Mouse (Mus musculus): ENCODE results near the gene Rad54l2. TPM values are rescaled to one million over a fixed set of nuclear protein-coding genes. Genes with fewer than 3 reads are reported as not detected.

Gene Rad54l2
- polyA plus RNA-seq, 1 experiment from 2014 or later, result 7.8 TPM

GRCm38 (mm10) chr9:106733690-106734089 is 55.3 kb downstream of the Rad54l2 start:
- Histone ChIP-seq H3K36me3 (ENCODE audit: control insufficient read depth, insufficient read depth, low read length) (no peaks in the 10 kb centered on the region), H3K27me3 (ENCODE audit: control insufficient read depth, insufficient read depth, low read length) (no peaks in the 10 kb centered on the region), H3K27ac (ENCODE audit: low read depth, low read length) (no peak overlapping the region), H3K4me3 (ENCODE audit: low read depth, low read length) (no peak overlapping the region), H3K9me3 (ENCODE audit: control insufficient read depth, low read length) (no peaks in the 10 kb centered on the region), H3K4me1 (replicated peaks; ENCODE audit: control insufficient read depth, insufficient read depth, low read length) (no peaks in the 10 kb centered on the region), H3K9ac (ENCODE audit: low read length) (no peak overlapping the region), H3K4me2 (ENCODE audit: low read depth, low read length, severe bottlenecking) (no peak overlapping the region)
- no peak for ATAC-seq (replicated peaks; ENCODE audit: low FRiP score)
- DNase-seq (ENCODE audit: low spot score), result no peak
- 87% methylated on average over 2 of the region's 2 CpGs for WGBS

DNA sequence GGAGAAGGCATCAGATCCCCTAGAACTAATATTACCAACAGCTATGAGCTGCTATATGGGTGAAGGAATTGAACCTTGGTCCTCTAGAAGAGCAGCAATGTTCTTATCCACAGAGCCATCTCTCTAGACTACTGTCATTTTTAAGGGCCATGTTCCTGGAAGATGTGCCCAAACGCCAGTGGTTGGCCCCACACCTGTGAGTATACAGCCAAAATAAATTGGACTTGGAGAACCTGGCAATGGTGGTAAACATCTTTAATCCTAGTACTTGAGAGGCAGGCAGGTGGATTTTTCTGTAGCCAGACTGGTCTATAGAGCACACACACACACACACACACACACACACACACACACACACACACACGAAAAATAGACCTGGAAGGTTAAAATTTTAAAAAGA is 59.6 kb downstream of the Rad54l2 start:
- H3K27ac ChIP-seq (ENCODE audit: low read depth, low read length), result no peak overlapping the region
- H3K9ac ChIP-seq (ENCODE audit: low read length), result no peak overlapping the region
- DNase-seq (ENCODE audit: low spot score) (no peak), ATAC-seq (replicated peaks; ENCODE audit: low FRiP score) (no peak)
- H3K4me2 ChIP-seq (ENCODE audit: low read depth, low read length, severe bottlenecking), result no peak overlapping the region
- H3K4me1 ChIP-seq (replicated peaks; ENCODE audit: control insufficient read depth, insufficient read depth, low read length), result no peaks in the 10 kb centered on the region
- H3K4me3 ChIP-seq (ENCODE audit: low read depth, low read length), result no peak overlapping the region
- no peaks in the 10 kb centered on the region for H3K27me3 ChIP-seq (ENCODE audit: control insufficient read depth, insufficient read depth, low read length)
- WGBS, result 90% methylated on average over 2 of the region's 2 CpGs
- H3K9me3 ChIP-seq (ENCODE audit: control insufficient read depth, low read length), result no peaks in the 10 kb centered on the region
- H3K36me3 ChIP-seq (ENCODE audit: control insufficient read depth, insufficient read depth, low read length), result no peaks in the 10 kb centered on the region

DNA sequence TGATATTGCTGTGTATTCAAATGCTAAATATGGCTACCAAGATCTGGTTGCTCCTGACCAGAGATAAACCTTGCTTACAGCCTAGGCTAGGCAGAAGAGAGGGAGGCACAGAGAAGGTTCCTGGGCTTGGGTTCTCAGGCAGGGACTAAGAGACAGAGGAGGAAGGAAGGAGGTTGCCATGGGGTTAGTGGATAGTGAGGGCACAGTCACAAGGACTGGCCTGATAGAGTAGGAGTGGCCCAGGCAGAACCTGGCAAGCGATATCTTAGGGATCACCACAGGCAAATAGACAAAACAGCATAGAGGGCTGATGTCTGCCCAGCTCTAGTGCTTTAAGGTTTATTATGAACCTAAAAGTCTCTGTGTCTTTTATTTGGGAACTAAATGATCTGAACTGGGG is 62.1 kb downstream of the Rad54l2 start:
- Histone ChIP-seq H3K4me2 (ENCODE audit: low read depth, low read length, severe bottlenecking) (no peak overlapping the region), H3K27me3 (ENCODE audit: control insufficient read depth, insufficient read depth, low read length) (no peaks in the 10 kb centered on the region), H3K4me3 (ENCODE audit: low read depth, low read length) (no peak overlapping the region), H3K9me3 (ENCODE audit: control insufficient read depth, low read length) (no peaks in the 10 kb centered on the region), H3K4me1 (replicated peaks; ENCODE audit: control insufficient read depth, insufficient read depth, low read length) (no peaks in the 10 kb centered on the region), H3K36me3 (ENCODE audit: control insufficient read depth, insufficient read depth, low read length) (no peaks in the 10 kb centered on the region), H3K9ac (ENCODE audit: low read length) (no peak overlapping the region), H3K27ac (ENCODE audit: low read depth, low read length) (no peak overlapping the region)
- no peak for ATAC-seq (replicated peaks; ENCODE audit: low FRiP score)
- WGBS, result 100% methylated on average over 1 of the region's 1 CpGs
- DNase-seq (ENCODE audit: low spot score), result no peak

DNA sequence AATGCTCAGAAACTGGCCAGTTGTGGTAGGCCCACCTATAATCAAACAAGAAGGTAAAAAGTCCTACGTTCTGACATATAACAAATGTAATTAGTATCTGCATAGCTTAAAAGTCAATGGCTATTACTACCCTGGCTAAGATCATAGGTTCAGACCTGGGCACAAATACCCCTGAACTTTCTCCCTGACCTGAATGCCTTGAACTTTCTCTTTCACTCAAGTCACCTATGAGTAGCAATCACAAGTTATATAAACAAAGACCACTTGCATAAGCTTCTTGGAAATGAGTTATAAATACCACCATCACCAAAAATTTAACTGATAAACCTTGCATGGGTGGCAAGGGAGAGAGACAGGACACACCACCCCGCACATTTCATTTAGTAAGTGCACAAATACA is 63.6 kb downstream of the Rad54l2 start:
- H3K4me2 ChIP-seq (ENCODE audit: low read depth, low read length, severe bottlenecking), result no peak overlapping the region
- DNase-seq (ENCODE audit: low spot score) (no peak), ATAC-seq (replicated peaks; ENCODE audit: low FRiP score) (no peak)
- WGBS, result 95% methylated on average over 2 of the region's 2 CpGs
- H3K36me3 ChIP-seq (ENCODE audit: control insufficient read depth, insufficient read depth, low read length), result no peaks in the 10 kb centered on the region
- no peaks in the 10 kb centered on the region for H3K9me3 ChIP-seq (ENCODE audit: control insufficient read depth, low read length)
- H3K9ac ChIP-seq (ENCODE audit: low read length), result no peak overlapping the region
- no peaks in the 10 kb centered on the region for H3K4me1 ChIP-seq (replicated peaks; ENCODE audit: control insufficient read depth, insufficient read depth, low read length)
- no peaks in the 10 kb centered on the region for H3K27me3 ChIP-seq (ENCODE audit: control insufficient read depth, insufficient read depth, low read length)
- no peak overlapping the region for H3K27ac ChIP-seq (ENCODE audit: low read depth, low read length)
- no peak overlapping the region for H3K4me3 ChIP-seq (ENCODE audit: low read depth, low read length)

DNA sequence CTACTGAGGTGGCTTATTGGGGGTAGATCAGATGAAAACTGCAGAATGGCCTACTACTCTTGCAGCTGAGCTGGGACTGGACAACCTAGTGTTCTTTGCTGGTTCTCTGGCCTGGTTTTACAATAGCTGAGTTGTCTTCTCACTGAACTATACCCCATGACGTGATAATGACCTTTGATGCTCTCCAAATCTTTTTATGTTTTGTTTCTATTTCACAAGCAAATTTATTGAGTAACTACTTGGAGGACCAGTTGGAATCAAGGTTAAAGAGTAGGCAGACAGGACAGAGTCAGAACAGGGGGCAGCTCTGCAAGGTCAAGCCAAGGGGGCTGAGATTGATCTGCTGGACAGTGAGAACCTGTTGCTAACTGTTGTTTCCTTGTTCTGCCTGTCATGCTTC is 64.1 kb downstream of the Rad54l2 start:
- Histone ChIP-seq H3K9ac (ENCODE audit: low read length) (no peak overlapping the region), H3K4me2 (ENCODE audit: low read depth, low read length, severe bottlenecking) (no peak overlapping the region), H3K9me3 (ENCODE audit: control insufficient read depth, low read length) (no peaks in the 10 kb centered on the region), H3K4me3 (ENCODE audit: low read depth, low read length) (no peak overlapping the region), H3K36me3 (ENCODE audit: control insufficient read depth, insufficient read depth, low read length) (no peaks in the 10 kb centered on the region), H3K4me1 (replicated peaks; ENCODE audit: control insufficient read depth, insufficient read depth, low read length) (no peaks in the 10 kb centered on the region), H3K27me3 (ENCODE audit: control insufficient read depth, insufficient read depth, low read length) (no peaks in the 10 kb centered on the region), H3K27ac (ENCODE audit: low read depth, low read length) (no peak overlapping the region)
- ATAC-seq (replicated peaks; ENCODE audit: low FRiP score) (no peak), DNase-seq (ENCODE audit: low spot score) (no peak)
- WGBS, result 92% methylated on average over 1 of the region's 1 CpGs

GRCm38 (mm10) chr9:106716729-106717128 is 72.3 kb downstream of the Rad54l2 start:
- Histone ChIP-seq H3K27me3 (ENCODE audit: control insufficient read depth, insufficient read depth, low read length) (no peaks in the 10 kb centered on the region), H3K4me1 (replicated peaks; ENCODE audit: control insufficient read depth, insufficient read depth, low read length) (no peaks in the 10 kb centered on the region), H3K9ac (ENCODE audit: low read length) (no peak overlapping the region), H3K27ac (ENCODE audit: low read depth, low read length) (no peak overlapping the region), H3K4me3 (ENCODE audit: low read depth, low read length) (no peak overlapping the region), H3K9me3 (ENCODE audit: control insufficient read depth, low read length) (no peaks in the 10 kb centered on the region), H3K4me2 (ENCODE audit: low read depth, low read length, severe bottlenecking) (no peak overlapping the region), H3K36me3 (ENCODE audit: control insufficient read depth, insufficient read depth, low read length) (peaks cover 8% of the 10 kb centered on the region; the same call in 1 of the 2 replicates)
- 95% methylated on average over 4 of the region's 4 CpGs for WGBS
- DNase-seq (ENCODE audit: low spot score) (no peak), ATAC-seq (replicated peaks; ENCODE audit: low FRiP score) (no peak)

- DNase-seq (ENCODE audit: low spot score), result no peak
- Histone ChIP-seq H3K4me1 (replicated peaks; ENCODE audit: control insufficient read depth, insufficient read depth, low read length) (no peaks in the 10 kb centered on the region), H3K27ac (ENCODE audit: low read depth, low read length) (no peak overlapping the region), H3K4me3 (ENCODE audit: low read depth, low read length) (no peak overlapping the region), H3K9me3 (ENCODE audit: control insufficient read depth, low read length) (no peaks in the 10 kb centered on the region), H3K27me3 (ENCODE audit: control insufficient read depth, insufficient read depth, low read length) (no peaks in the 10 kb centered on the region), H3K36me3 (ENCODE audit: control insufficient read depth, insufficient read depth, low read length) (peaks cover 9% of the 10 kb centered on the region; the same call in 1 of the 2 replicates), H3K4me2 (ENCODE audit: low read depth, low read length, severe bottlenecking) (no peak overlapping the region), H3K9ac (ENCODE audit: low read length) (no peak overlapping the region)
- no peak for ATAC-seq (replicated peaks; ENCODE audit: low FRiP score)
- 97% methylated on average over 2 of the region's 2 CpGs for WGBS
Observed at GRCm38 (mm10) chr9:106716232-106716631, 72.8 kb downstream of the Rad54l2 start.

DNA sequence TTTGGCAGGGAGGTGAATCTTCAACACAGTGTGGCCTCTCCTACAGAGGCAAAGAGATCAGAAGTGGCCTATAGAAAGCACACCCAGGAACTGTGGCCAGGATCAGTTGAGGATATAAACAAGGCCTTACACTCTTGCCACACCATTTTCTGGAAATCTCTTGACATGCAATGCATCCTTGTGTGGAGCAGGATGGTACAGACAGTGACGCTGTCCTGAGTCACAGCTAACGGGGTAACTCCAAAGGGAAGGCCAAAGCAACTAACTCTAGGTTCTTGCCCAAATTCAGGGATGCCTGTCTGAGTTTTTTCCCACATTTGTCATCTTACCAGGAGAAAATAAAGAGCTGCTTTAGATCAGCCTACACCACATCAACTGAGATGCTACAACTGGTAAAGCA is 76.5 kb downstream of the Rad54l2 start:
- Histone ChIP-seq H3K27me3 (ENCODE audit: control insufficient read depth, insufficient read depth, low read length) (no peaks in the 10 kb centered on the region), H3K4me3 (ENCODE audit: low read depth, low read length) (no peak overlapping the region), H3K9ac (ENCODE audit: low read length) (no peak overlapping the region), H3K36me3 (ENCODE audit: control insufficient read depth, insufficient read depth, low read length) (peaks cover 7% of the 10 kb centered on the region; the same call in 1 of the 2 replicates), H3K9me3 (ENCODE audit: control insufficient read depth, low read length) (no peaks in the 10 kb centered on the region), H3K27ac (ENCODE audit: low read depth, low read length) (no peak overlapping the region), H3K4me1 (replicated peaks; ENCODE audit: control insufficient read depth, insufficient read depth, low read length) (no peaks in the 10 kb centered on the region), H3K4me2 (ENCODE audit: low read depth, low read length, severe bottlenecking) (no peak overlapping the region)
- WGBS, result 96% methylated on average over 2 of the region's 2 CpGs
- DNase-seq (ENCODE audit: low spot score) (no peak), ATAC-seq (replicated peaks; ENCODE audit: low FRiP score) (no peak)

DNA sequence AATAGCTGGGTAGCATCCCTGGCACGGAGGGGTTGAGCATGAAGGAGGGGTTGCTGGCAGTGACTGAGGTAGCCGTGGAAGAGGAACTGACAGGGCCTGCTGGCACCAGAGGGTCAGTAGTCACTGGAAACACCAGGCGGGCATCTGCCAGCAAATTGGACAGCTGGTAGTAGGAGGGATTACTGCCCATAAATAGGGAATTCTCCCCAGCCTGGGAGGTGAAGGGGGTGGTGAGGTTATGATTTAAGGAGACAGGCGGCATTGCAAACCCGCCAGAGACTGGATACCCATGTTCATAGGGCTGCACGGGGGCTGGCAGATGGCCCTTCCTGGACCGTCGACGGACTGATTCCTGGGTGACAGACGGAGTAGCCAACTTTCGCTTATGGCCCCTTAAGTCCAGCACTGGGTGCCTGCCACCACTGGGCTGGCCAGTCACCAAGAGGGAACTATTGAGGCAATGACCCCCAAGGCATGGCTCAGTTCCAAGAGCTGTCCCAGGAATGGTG is 96.0 kb downstream of the Rad54l2 start:
- ATAC-seq (replicated peaks; ENCODE audit: low FRiP score) (no peak), DNase-seq (ENCODE audit: low spot score) (no peak)
- peaks cover 2% of the 10 kb centered on the region; the same call in 1 of the 2 replicates for H3K36me3 ChIP-seq (ENCODE audit: control insufficient read depth, insufficient read depth, low read length)
- no peak overlapping the region for H3K4me2 ChIP-seq (ENCODE audit: low read depth, low read length, severe bottlenecking)
- H3K9me3 ChIP-seq (ENCODE audit: control insufficient read depth, low read length), result no peaks in the 10 kb centered on the region
- 95% methylated on average over 11 of the region's 11 CpGs for WGBS
- H3K9ac ChIP-seq (ENCODE audit: low read length), result no peak overlapping the region
- H3K27ac ChIP-seq (ENCODE audit: low read depth, low read length), result no peak overlapping the region
- H3K4me1 ChIP-seq (replicated peaks; ENCODE audit: control insufficient read depth, insufficient read depth, low read length), result no peaks in the 10 kb centered on the region
- H3K4me3 ChIP-seq (ENCODE audit: low read depth, low read length), result no peak overlapping the region
- H3K27me3 ChIP-seq (ENCODE audit: control insufficient read depth, insufficient read depth, low read length), result no peaks in the 10 kb centered on the region

All from forebrain, embryonic 11.5 days (tissue).